Mouse (Mus musculus): ENCODE measurements around the gene Tssk2.

- peak; percentile 96 for TF ChIP-seq CTCF (IDR thresholded peaks at IDR 0.05; ENCODE audit: low read depth)
- TF ChIP-seq EP300 (IDR thresholded peaks at IDR 0.05; ENCODE audit: low read depth) = no peak
These were observed 40.4 kb downstream of the Tssk2 start for GRCm38 (mm10) chr16:17938821-17939220.

Data from liver, embryonic 14.5 days (tissue).